Mouse (Mus musculus): Measurements from ENCODE around the gene Olfr1290.

The Olfr1290 gene

DNA sequence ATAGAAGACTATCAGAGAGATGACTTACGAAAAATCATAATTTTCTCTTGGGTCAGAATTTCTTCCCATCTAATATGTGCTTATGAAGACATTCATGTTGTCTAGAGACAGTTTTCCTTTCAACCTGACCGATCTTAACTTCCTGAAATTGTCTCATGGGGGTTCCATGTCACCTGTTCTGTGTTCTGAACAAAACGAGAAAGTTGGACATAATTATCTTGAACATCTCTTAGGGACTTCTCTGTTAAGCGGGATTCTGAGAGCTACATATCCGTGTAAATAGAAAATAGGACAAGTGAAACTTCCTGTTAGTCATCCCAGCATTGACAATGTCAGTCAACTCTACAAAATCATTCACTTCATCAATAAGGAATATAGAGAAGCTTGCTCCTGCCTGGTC lies at the start of gene Olfr1290:
Olfr1290 (minus strand) TSS at position 101 of the 400 bp plus-strand sequence.
- no peak for DNase-seq (ENCODE audit: low spot score in 2 of 2)

DNA sequence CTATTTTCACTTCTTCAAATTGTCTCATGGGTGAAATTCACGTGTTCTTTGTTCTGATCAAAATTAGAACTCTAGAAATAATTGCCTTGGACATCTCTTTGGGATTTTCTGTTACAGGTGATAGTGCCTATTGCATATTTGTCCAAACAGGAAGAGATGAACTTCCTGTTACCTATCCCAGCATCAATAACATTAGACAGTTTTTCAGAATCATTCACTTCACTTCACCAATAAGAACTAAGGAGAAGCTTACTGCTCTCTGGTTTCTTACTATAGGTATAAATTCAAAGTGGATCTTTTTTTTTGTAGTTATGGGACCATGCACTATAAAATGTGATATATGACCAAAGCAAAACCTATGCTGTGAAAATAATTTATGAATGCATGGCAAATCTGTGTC lies 46.6 kb upstream of the Olfr1290 start, which contains the start of gene Olfr1294:
Olfr1294 (minus strand) TSS at position 101 of the 400 bp plus-strand sequence.
- no peak for DNase-seq (ENCODE audit: low spot score in 2 of 2)

DNA sequence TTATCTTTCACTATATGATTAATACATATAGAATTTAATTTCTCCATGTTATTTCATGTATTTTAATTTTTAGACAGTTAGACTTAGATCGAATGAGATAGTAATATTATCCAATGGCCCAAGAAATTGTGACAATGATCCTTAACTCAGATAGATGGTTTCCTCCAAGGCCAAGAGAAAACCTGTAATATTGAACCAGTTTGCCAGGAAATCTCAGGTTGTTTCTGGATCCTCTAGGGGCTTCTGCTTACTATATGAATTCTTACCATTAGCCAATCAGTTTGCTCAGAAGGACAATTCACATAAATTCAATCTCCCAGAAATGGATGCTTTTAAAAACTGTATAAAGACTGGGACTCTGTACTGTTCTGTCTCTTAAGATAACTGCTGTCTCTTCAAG lies 31.3 kb upstream of the Olfr1290 start, which contains the start of gene Olfr1293-ps:
Olfr1293-ps (plus strand) TSS at position 301 of the 400 bp plus-strand sequence.
- no peak for DNase-seq (ENCODE audit: low spot score in 2 of 2)

DNA sequence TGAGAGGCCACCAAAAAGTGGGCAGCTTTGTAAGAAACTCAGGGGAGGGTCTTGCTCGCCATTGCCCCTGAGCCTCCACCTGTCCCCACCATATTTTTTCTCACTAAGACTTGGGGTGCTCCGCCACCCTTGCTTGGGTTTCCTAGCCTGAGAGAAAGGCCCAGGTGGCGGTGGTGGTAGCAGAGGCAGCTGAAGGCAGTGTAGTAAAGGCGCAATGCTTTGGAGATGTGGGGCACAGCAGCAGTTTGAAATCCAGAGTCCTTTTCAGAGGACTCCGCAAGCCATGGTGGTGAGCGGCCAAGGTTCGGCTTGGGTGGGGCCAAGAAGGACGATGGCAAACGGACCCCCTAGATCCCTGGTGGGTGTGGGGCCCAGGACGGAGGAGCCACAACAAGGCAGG lies 23.8 kb upstream of the Olfr1290 start:
- DNase-seq (ENCODE audit: low spot score in 2 of 2): no peak

DNA sequence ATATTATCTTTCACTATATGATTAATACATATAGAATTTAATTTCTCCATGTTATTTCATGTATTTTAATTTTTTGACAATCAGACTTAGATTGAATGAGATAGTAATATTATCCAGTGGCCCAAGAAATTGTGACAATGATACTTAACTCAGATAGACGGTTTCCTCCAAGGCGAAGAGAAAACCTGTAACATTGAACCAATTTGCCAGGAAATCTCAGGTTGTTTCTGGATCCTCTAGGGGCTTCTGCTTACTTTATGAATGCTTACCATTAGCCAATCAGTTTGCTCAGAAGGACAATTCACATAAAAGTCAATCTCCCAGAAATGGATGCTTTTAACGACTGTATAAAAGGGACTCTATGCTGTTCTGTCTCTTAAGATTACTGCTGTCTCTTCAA lies 3.3 kb upstream of the Olfr1290 start, which contains the start of gene Olfr1291-ps1:
Olfr1291-ps1 (plus strand) TSS at position 301 of the 400 bp plus-strand sequence.
- no peak for DNase-seq (ENCODE audit: low spot score in 2 of 2)

DNA sequence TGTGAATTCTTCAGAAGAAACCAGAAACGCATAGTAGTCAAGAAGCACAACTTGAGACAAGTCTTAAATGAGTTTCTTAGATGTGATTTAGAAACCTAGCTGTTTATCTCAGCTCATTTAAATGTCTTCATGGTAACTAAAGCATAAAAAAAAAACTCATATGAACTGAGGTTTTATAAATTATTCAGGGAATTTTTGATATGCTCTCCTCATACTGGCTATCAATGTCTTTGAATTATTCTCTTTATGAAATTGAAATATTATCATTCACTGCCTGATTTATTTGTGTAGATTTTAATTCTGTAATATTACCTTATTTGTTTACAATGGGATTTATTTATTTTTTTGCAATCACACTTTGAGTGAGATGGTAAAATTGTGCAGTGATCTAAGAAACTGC lies 13.1 kb downstream of the Olfr1290 start, which contains the start of gene Olfr1289:
Olfr1289 (plus strand) TSS at position 301 of the 400 bp plus-strand sequence.
- no peak for DNase-seq (ENCODE audit: low spot score in 2 of 2)

DNA sequence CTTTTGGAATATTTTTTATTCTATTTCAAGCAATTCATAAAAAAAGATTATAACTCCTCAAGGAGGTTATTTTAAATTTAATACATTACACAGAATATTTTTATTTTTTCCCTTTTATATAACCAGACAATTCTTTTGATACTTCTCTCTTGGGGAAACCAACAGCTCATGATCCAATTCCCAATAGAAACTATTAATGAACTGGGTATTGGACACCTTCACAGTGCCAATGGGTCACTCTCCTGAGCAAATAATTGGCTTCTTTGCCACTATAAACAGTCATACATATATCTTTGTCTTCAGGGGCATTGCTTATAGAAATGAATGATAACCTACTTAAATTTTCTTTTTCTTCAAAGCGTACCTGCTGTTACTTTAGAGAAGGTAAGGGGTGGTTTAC lies 19.8 kb downstream of the Olfr1290 start, which contains the start of gene Olfr1288:
Olfr1288 (plus strand) TSS at position 301 of the 400 bp plus-strand sequence.
- no peak for DNase-seq (ENCODE audit: low spot score in 2 of 2)

DNA sequence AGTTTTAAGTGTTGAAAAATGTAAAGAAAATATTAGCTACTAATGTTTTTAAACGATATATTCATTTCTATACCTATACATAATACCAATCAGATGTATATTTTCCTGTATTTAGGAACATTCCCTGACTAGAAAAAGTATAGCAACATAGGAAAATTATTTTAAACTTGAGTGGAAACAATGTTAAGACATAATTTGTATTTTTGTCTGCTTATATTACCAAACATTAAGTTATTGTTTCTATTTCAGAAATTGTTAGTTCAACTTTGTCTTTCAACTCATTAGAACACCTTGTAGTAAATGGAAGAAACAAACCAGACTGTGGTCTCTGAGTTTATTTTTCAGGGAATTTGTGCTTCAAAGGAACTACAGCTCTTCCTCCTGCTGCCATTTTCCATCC lies 44.8 kb downstream of the Olfr1290 start, which contains the start of gene Olfr1287:
Olfr1287 (plus strand) TSS at position 301 of the 400 bp plus-strand sequence.
- no peak for DNase-seq (ENCODE audit: low spot score in 2 of 2)

All from frontal cortex, postnatal 25 days (tissue).